Mouse (Mus musculus) limb, embryonic 10.5 days (tissue): ENCODE data around the gene Gm49378. TPM values are rescaled to one million over a fixed set of nuclear protein-coding genes. Genes with fewer than 3 reads are reported as not detected.

Experiments used
- DNase-seq: peaks from one replicate; pipeline ENCODE4 v3.0.0-alpha.2; 2017; ENCODE audit warnings: low spot score
- H3K27ac ChIP-seq: fragments of 300-500 bp; sonication (generic); 2 replicates; pipeline ENCODE4 v1.5.1; 2016; ENCODE audit warnings: mild to moderate bottlenecking
- H3K27me3 ChIP-seq: fragments of 300-500 bp; sonication (generic); 2 replicates; pipeline ENCODE4 v1.6.1; 2016; ENCODE audit warnings: low read depth, mild to moderate bottlenecking; ENCODE audit not compliant: poor library complexity, severe bottlenecking
- H3K36me3 ChIP-seq: fragments of 300-500 bp; sonication (generic); 2 replicates; pipeline ENCODE4 v1.6.1; 2016; ENCODE audit warnings: mild to moderate bottlenecking, moderate library complexity
- H3K4me1 ChIP-seq: fragments of 300-500 bp; sonication (generic); 2 replicates; pipeline ENCODE4 v1.6.1; 2016
- H3K4me3 ChIP-seq: fragments of 300-500 bp; sonication (generic); 2 replicates; pipeline ENCODE4 v1.5.1; 2016; ENCODE audit warnings: mild to moderate bottlenecking, moderate library complexity
- H3K9me3 ChIP-seq: fragments of 300-500 bp; sonication (generic); replicated peaks from 2 replicates; pipeline ENCODE4 v1.6.1; 2016; ENCODE audit warnings: mild to moderate bottlenecking
- WGBS: fragments of 180-500 bp; shearing (Covaris S2); methylation state at CpG from one replicate; pipeline ENCODE4 v1.1.7; 2016; 5-methylcytosine and 5-hydroxymethylcytosine counted together
- polyA plus RNA-seq: library from polyadenylated mRNA; unstranded; fragments of >200 nt; fragmentation: Nextera tagmentation; extraction: Ambion mirVana; gene quantifications from 2 replicates; pipeline ENCODE4 v1.2.1, GENCODE M21; 2016

Gm49378 gene
- polyA plus RNA-seq, 1 experiment from 2014 or later, result 2.2 TPM

DNA sequence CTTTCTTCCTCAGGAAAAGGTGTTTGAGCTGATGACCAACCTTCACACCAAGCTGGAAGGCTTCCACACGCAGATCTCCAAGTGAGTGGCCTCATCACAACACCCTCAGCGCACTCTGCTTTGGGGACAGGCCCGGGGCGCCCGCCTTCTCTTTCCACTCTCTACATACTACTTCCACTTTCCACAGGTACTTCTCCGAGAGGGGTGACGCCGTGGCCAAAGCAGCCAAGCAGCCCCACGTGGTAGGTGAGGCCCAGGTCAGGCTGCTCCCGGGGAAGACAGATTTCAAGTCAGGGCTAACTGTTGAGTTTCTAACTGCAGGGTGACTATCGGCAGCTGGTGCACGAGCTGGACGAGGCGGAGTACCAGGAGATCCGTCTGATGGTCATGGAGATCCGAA is 57.0 kb downstream of the Gm49378 start:
- Histone ChIP-seq H3K4me3 (no peak overlapping the region), H3K36me3 (peaks cover 26% of the 10 kb centered on the region), H3K27me3 (peaks cover 15% of the 10 kb centered on the region; the same call in 1 of the 2 replicates), H3K27ac (no peak overlapping the region), H3K9me3 (no peaks in the 10 kb centered on the region), H3K4me1 (peaks cover 41% of the 10 kb centered on the region)
- 95% methylated on average over 16 of the region's 16 CpGs for WGBS
- DNase-seq, result no peak

DNA sequence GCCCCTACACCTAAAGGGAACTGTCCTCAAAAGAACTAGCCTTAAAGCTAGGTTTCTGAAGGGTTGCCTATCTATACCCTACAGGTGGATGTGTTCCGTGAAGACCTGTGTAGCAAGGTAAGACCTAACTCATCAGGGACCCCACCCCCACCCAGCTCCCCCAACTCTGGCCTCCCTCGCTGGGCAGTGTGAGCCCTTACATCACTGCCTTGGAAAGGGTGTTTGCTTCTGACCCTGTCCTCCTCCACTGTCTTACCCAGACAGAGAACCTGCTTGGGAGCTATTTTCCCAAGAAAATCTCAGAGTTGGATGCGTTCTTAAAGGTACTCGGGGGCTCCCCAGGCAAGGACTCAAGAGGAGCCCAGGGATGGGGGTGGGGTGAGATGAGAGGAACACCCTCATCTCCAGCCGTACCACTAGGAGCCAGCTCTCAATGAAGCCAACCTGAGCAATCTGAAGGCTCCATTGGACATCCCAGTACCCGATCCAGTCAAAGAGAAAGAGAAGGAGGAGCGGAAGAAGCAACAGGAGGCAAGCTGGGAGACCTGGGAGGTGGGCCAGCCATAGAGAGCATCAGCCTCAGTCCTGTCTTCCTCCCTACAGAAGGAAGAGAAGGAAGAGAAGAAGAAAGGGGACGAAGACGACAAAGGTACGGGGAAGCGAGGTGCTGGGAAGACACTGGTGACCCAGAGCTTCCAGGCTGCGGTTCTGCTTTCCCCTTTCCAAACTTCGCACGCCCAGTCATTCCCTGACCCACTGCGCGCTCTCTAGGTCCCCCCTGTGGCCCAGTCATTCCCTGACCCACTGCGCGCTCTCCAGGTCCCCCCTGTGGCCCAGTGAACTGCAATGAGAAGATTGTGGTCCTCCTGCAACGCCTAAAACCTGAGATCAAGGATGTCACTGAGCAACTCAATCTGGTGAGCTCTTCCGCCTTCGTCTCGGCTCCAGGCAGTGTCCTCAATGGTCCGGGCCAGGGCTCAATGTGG is 57.9 kb downstream of the Gm49378 start:
- peaks cover 14% of the 10 kb centered on the region; the same call in 1 of the 2 replicates for H3K27me3 ChIP-seq
- no peak overlapping the region for H3K27ac ChIP-seq
- H3K9me3 ChIP-seq, result no peaks in the 10 kb centered on the region
- 84% methylated on average over 23 of the region's 23 CpGs for WGBS
- H3K4me1 ChIP-seq, result peaks cover 39% of the 10 kb centered on the region
- H3K36me3 ChIP-seq, result peaks cover 26% of the 10 kb centered on the region
- DNase-seq, result no peak
- no peak overlapping the region; the same call in 1 of the 2 replicates for H3K4me3 ChIP-seq

Other genes with a start within 250 kb of the Gm49378 start
- gene Dhrs4, start 159.1 kb downstream of the Gm49378 start, polyA plus RNA-seq, result 74.5 and 83.2 TPM in 2 replicates
- 2.4 and 2.9 TPM in 2 replicates for gene Carmil3, start 147.2 kb downstream of the Gm49378 start, polyA plus RNA-seq
- gene Cpne6, start 127.5 kb downstream of the Gm49378 start, polyA plus RNA-seq, result 0.05 TPM in 1 of 2 replicates, not detected in the other
- gene Nrl, start 112.9 kb downstream of the Gm49378 start, polyA plus RNA-seq, result not detected in 2 replicates
- gene Pck2, start 97.6 kb downstream of the Gm49378 start, polyA plus RNA-seq, result 22.1 and 26.9 TPM in 2 replicates
- gene Dcaf11, start 77.9 kb downstream of the Gm49378 start, polyA plus RNA-seq, result 62.3 and 69.1 TPM in 2 replicates
- gene A730061H03Rik, start 77.5 kb downstream of the Gm49378 start, polyA plus RNA-seq, result 0.59 and 0.87 TPM in 2 replicates
- gene Fitm1, start 62.3 kb downstream of the Gm49378 start, polyA plus RNA-seq, result 1.3 and 3.9 TPM in 2 replicates
- 109 and 115 TPM in 2 replicates for gene Psme1, start 59.8 kb downstream of the Gm49378 start, polyA plus RNA-seq
- gene Emc9, start 52.6 kb downstream of the Gm49378 start, polyA plus RNA-seq, result 5.2 and 5.4 TPM in 2 replicates
- 157 and 192 TPM in 2 replicates for gene Psme2, start 46.8 kb downstream of the Gm49378 start, polyA plus RNA-seq
- 19.7 and 22.6 TPM in 2 replicates for gene Rnf31, start 46.2 kb downstream of the Gm49378 start, polyA plus RNA-seq
- 4.9 and 7.0 TPM in 2 replicates for gene Irf9, start 34.3 kb downstream of the Gm49378 start, polyA plus RNA-seq
- 6.1 and 12.1 TPM in 2 replicates for gene Rec8, start 19.9 kb downstream of the Gm49378 start, polyA plus RNA-seq
- gene Ipo4, start 1.9 kb downstream of the Gm49378 start, polyA plus RNA-seq, result 134 and 152 TPM in 2 replicates
- gene Tm9sf1, start 5.9 kb upstream of the Gm49378 start, polyA plus RNA-seq, result 80.6 and 92.0 TPM in 2 replicates
- 0.60 and 0.61 TPM in 2 replicates for gene Tssk4, start 12.3 kb upstream of the Gm49378 start, polyA plus RNA-seq
- gene Mdp1, start 22.6 kb upstream of the Gm49378 start, polyA plus RNA-seq, result 58.8 and 67.0 TPM in 2 replicates
- 55.8 and 60.8 TPM in 2 replicates for gene Gmpr2, start 34.0 kb upstream of the Gm49378 start, polyA plus RNA-seq
- 649 and 655 TPM in 2 replicates for gene Nedd8, start 34.2 kb upstream of the Gm49378 start, polyA plus RNA-seq
- 66.2 and 77.9 TPM in 2 replicates for gene Tinf2, start 43.9 kb upstream of the Gm49378 start, polyA plus RNA-seq
- gene Tgm1, start 76.0 kb upstream of the Gm49378 start, polyA plus RNA-seq, result 1.5 and 1.9 TPM in 2 replicates
- 27.3 and 29.7 TPM in 2 replicates for gene Rabggta, start 84.4 kb upstream of the Gm49378 start, polyA plus RNA-seq
- gene Dhrs1, start 107.8 kb upstream of the Gm49378 start, polyA plus RNA-seq, result 65.2 and 67.4 TPM in 2 replicates
- 68.7 and 71.4 TPM in 2 replicates for gene Nop9, start 107.8 kb upstream of the Gm49378 start, polyA plus RNA-seq
- gene Cideb, start 120.6 kb upstream of the Gm49378 start, polyA plus RNA-seq, result 0.24 TPM in 1 of 2 replicates, not detected in the other
- gene Ltb4r2, start 123.5 kb upstream of the Gm49378 start, polyA plus RNA-seq, result 0.23 and 0.30 TPM in 2 replicates
- 0.14 and 0.26 TPM in 2 replicates for gene Ltb4r1, start 128.1 kb upstream of the Gm49378 start, polyA plus RNA-seq
- 7.7 and 13.3 TPM in 2 replicates for gene Adcy4, start 146.2 kb upstream of the Gm49378 start, polyA plus RNA-seq
- gene Ripk3, start 151.0 kb upstream of the Gm49378 start, polyA plus RNA-seq, result 25.3 and 29.3 TPM in 2 replicates
- 106 and 157 TPM in 2 replicates for gene Nfatc4, start 185.2 kb upstream of the Gm49378 start, polyA plus RNA-seq
- gene Nynrin, start 216.1 kb upstream of the Gm49378 start, polyA plus RNA-seq, result 31.1 and 44.4 TPM in 2 replicates
- 0.15 and 0.31 TPM in 2 replicates for gene Cbln3, start 246.5 kb upstream of the Gm49378 start, polyA plus RNA-seq
- gene Khnyn, start 247.1 kb upstream of the Gm49378 start, polyA plus RNA-seq, result 35.0 and 38.8 TPM in 2 replicates